Mouse (Mus musculus) forebrain, embryonic 10.5 days (tissue): ENCODE measurements at regions not wholly inside any gene's neighbourhood (a gene's known extent, or its start where the extent isn't known, plus 50 kb on each side); places are given as distances from the start of the nearest gene placed in this dataset.
A peak's percentile ranks its signal among the peaks of the same experiment; 100 is the strongest.
"Not testable (repeated sequence)": the region's sequence is repeated elsewhere in the genome, so short reads cannot be mapped to it uniquely, and the experiment has no call there.

Experiments used
- DNase-seq: peaks from one replicate; pipeline ENCODE4 v3.0.0-alpha.2; 2017; ENCODE audit warnings: low spot score; ENCODE audit errors: extremely low spot score
- H3K27ac ChIP-seq: fragments of 300-500 bp; sonication (generic); 2 replicates; pipeline ENCODE4 v1.5.1; 2016; ENCODE audit warnings: mild to moderate bottlenecking
- H3K27me3 ChIP-seq: fragments of 300-500 bp; sonication (generic); 2 replicates; pipeline ENCODE4 v1.6.1; 2016; ENCODE audit warnings: mild to moderate bottlenecking; ENCODE audit not compliant: poor library complexity, severe bottlenecking
- H3K36me3 ChIP-seq: fragments of 300-500 bp; sonication (generic); replicated peaks from 2 replicates; pipeline ENCODE4 v1.6.1; 2016; ENCODE audit warnings: mild to moderate bottlenecking, moderate library complexity
- H3K4me1 ChIP-seq: fragments of 300-500 bp; sonication (generic); 2 replicates; pipeline ENCODE4 v1.6.1; 2016
- H3K4me3 ChIP-seq: fragments of 300-500 bp; sonication (generic); 2 replicates; pipeline ENCODE4 v1.5.1; 2016; ENCODE audit warnings: mild to moderate bottlenecking, moderate library complexity
- H3K9me3 ChIP-seq: fragments of 300-500 bp; sonication (generic); 2 replicates; pipeline ENCODE4 v1.6.1; 2016; ENCODE audit warnings: mild to moderate bottlenecking, moderate library complexity
- WGBS: fragments of 180-500 bp; shearing (Covaris S2); methylation state at CpG from one replicate; pipeline ENCODE4 v1.1.7; 2016; 5-methylcytosine and 5-hydroxymethylcytosine counted together

GRCm38 (mm10) chr2:71597956-71598355 lies 51.4 kb upstream of the Dlx2 start:
- H3K9me3 ChIP-seq = no peaks in the 10 kb centered on the region
- WGBS = 86% methylated on average over 5 of the region's 5 CpGs
- DNase-seq = no peak
- H3K27me3 ChIP-seq = peaks cover 23% of the 10 kb centered on the region
- no peak overlapping the region for H3K4me3 ChIP-seq
- H3K36me3 ChIP-seq = no peaks in the 10 kb centered on the region
- peaks cover 38% of the 10 kb centered on the region for H3K4me1 ChIP-seq
- no peak overlapping the region for H3K27ac ChIP-seq

- peaks cover 20% of the 10 kb centered on the region for H3K27me3 ChIP-seq
- peaks cover 38% of the 10 kb centered on the region for H3K4me1 ChIP-seq
- WGBS = 78% methylated on average over 10 of the region's 10 CpGs
- no peaks in the 10 kb centered on the region for H3K36me3 ChIP-seq
- no peak overlapping the region for H3K4me3 ChIP-seq
- no peak for DNase-seq
- H3K27ac ChIP-seq = no peak overlapping the region
- no peaks in the 10 kb centered on the region for H3K9me3 ChIP-seq
These were observed 51.8 kb upstream of the Dlx2 start for GRCm38 (mm10) chr2:71598368-71598767.

- Histone ChIP-seq H3K4me1 (peaks cover 38% of the 10 kb centered on the region), H3K27ac (no peak overlapping the region), H3K27me3 (peaks cover 17% of the 10 kb centered on the region), H3K36me3 (no peaks in the 10 kb centered on the region), H3K9me3 (no peaks in the 10 kb centered on the region), H3K4me3 (no peak overlapping the region)
- DNase-seq = peak; percentile 79
- 13% methylated on average over 5 of the region's 5 CpGs for WGBS
These were observed 52.2 kb upstream of the Dlx2 start for GRCm38 (mm10) chr2:71598778-71599177.

- H3K4me3 ChIP-seq = no peak overlapping the region
- peaks cover 17% of the 10 kb centered on the region for H3K27me3 ChIP-seq
- 0 out of 2 replicates have a peak overlapping the region, but pooled peaks have one; percentile 41 for H3K27ac ChIP-seq
- H3K36me3 ChIP-seq = no peaks in the 10 kb centered on the region
- H3K4me1 ChIP-seq = peaks cover 31% of the 10 kb centered on the region
- 75% methylated on average over 7 of the region's 7 CpGs for WGBS
- peaks cover 1% of the 10 kb centered on the region; the same call in 1 of the 2 replicates for H3K9me3 ChIP-seq
- DNase-seq = no peak
These were observed 53.7 kb upstream of the Dlx2 start for GRCm38 (mm10) chr2:71600213-71600612.

GRCm38 (mm10) chr2:71600999-71601398 lies 54.4 kb upstream of the Dlx2 start:
- peaks cover 9% of the 10 kb centered on the region; the same call in 1 of the 2 replicates for H3K9me3 ChIP-seq
- DNase-seq = no peak
- H3K4me1 ChIP-seq = peaks cover 31% of the 10 kb centered on the region
- 53% methylated on average over 1 of the region's 1 CpGs for WGBS
- H3K36me3 ChIP-seq = no peaks in the 10 kb centered on the region
- peaks cover 17% of the 10 kb centered on the region for H3K27me3 ChIP-seq
- no peak overlapping the region for H3K27ac ChIP-seq
- no peak overlapping the region for H3K4me3 ChIP-seq

GRCm38 (mm10) chr2:71603796-71604195 lies 57.2 kb upstream of the Dlx2 start:
- H3K4me1 ChIP-seq = peaks cover 50% of the 10 kb centered on the region
- peaks cover 10% of the 10 kb centered on the region; the same call in 1 of the 2 replicates for H3K9me3 ChIP-seq
- 0 out of 2 replicates have a peak overlapping the region, but pooled peaks have one; percentile 30 for H3K27ac ChIP-seq
- not testable (repeated sequence) for H3K27me3 ChIP-seq, H3K36me3 ChIP-seq, H3K4me3 ChIP-seq, DNase-seq
- 95% methylated on average over 8 of the region's 8 CpGs for WGBS

GRCm38 (mm10) chr2:71605606-71606005 lies 59.1 kb upstream of the Dlx2 start:
- Histone ChIP-seq H3K27ac (no peak overlapping the region), H3K36me3 (no peaks in the 10 kb centered on the region), H3K4me3 (no peak overlapping the region), H3K4me1 (peaks cover 53% of the 10 kb centered on the region), H3K27me3 (peaks cover 4% of the 10 kb centered on the region; the same call in 1 of the 2 replicates), H3K9me3 (peaks cover 10% of the 10 kb centered on the region; the same call in 1 of the 2 replicates)
- 93% methylated on average over 1 of the region's 1 CpGs for WGBS
- no peak for DNase-seq

GRCm38 (mm10) chr2:71607087-71607502 lies 60.5 kb upstream of the Dlx2 start:
- Histone ChIP-seq H3K4me1 (peaks cover 53% of the 10 kb centered on the region), H3K27ac (peak overlapping the region; percentile 16; the same call in 1 of the 2 replicates), H3K4me3 (no peak overlapping the region), H3K36me3 (no peaks in the 10 kb centered on the region), H3K27me3 (peaks cover 4% of the 10 kb centered on the region; the same call in 1 of the 2 replicates), H3K9me3 (peaks cover 10% of the 10 kb centered on the region; the same call in 1 of the 2 replicates)
- DNase-seq = no peak
- WGBS = 89% methylated on average over 3 of the region's 3 CpGs

GRCm38 (mm10) chr2:71613216-71613615 lies 66.7 kb upstream of the Dlx2 start:
- 49% methylated on average over 2 of the region's 2 CpGs for WGBS
- Histone ChIP-seq H3K4me3 (peak overlapping the region; percentile 21; the same call in 1 of the 2 replicates), H3K9me3 (no peaks in the 10 kb centered on the region), H3K27ac (peak overlapping the region; percentile 83), H3K36me3 (no peaks in the 10 kb centered on the region), H3K27me3 (peaks cover 4% of the 10 kb centered on the region; the same call in 1 of the 2 replicates), H3K4me1 (peaks cover 49% of the 10 kb centered on the region)
- no peak for DNase-seq

GRCm38 (mm10) chr2:71616526-71616925 lies 70.0 kb upstream of the Dlx2 start:
- WGBS = 88% methylated on average over 5 of the region's 5 CpGs
- DNase-seq = no peak
- peaks cover 22% of the 10 kb centered on the region for H3K4me1 ChIP-seq
- no peak overlapping the region for H3K4me3 ChIP-seq
- H3K27ac ChIP-seq = no peak overlapping the region
- no peaks in the 10 kb centered on the region for H3K27me3 ChIP-seq
- no peaks in the 10 kb centered on the region for H3K9me3 ChIP-seq
- H3K36me3 ChIP-seq = no peaks in the 10 kb centered on the region

- H3K4me3 ChIP-seq = no peak overlapping the region
- 93% methylated on average over 2 of the region's 2 CpGs for WGBS
- DNase-seq = no peak
- no peaks in the 10 kb centered on the region for H3K9me3 ChIP-seq
- no peaks in the 10 kb centered on the region for H3K36me3 ChIP-seq
- peaks cover 13% of the 10 kb centered on the region for H3K27me3 ChIP-seq
- peaks cover 23% of the 10 kb centered on the region for H3K4me1 ChIP-seq
- H3K27ac ChIP-seq = no peak overlapping the region
These were observed 74.9 kb upstream of the Dlx2 start for GRCm38 (mm10) chr2:71621458-71621857.

- Histone ChIP-seq H3K4me3 (no peak overlapping the region), H3K9me3 (no peaks in the 10 kb centered on the region), H3K36me3 (no peaks in the 10 kb centered on the region), H3K27me3 (peaks cover 24% of the 10 kb centered on the region), H3K4me1 (peaks cover 35% of the 10 kb centered on the region), H3K27ac (peak overlapping the region; percentile 48)
- WGBS = 84% methylated on average over 9 of the region's 9 CpGs
- no peak for DNase-seq
These were observed 76.1 kb upstream of the Dlx2 start for GRCm38 (mm10) chr2:71622532-71623099.

- no peaks in the 10 kb centered on the region for H3K36me3 ChIP-seq
- H3K4me1 ChIP-seq = peaks cover 35% of the 10 kb centered on the region
- WGBS = 58% methylated on average over 2 of the region's 2 CpGs
- 0 out of 2 replicates have a peak overlapping the region, but pooled peaks have one; percentile 36 for H3K27ac ChIP-seq
- DNase-seq = no peak
- no peaks in the 10 kb centered on the region for H3K9me3 ChIP-seq
- peaks cover 26% of the 10 kb centered on the region for H3K27me3 ChIP-seq
- H3K4me3 ChIP-seq = no peak overlapping the region
These were observed 76.6 kb upstream of the Dlx2 start for GRCm38 (mm10) chr2:71623134-71623533.
